Mouse (Mus musculus) adrenal gland (tissue): ENCODE measurements at regions not wholly inside any gene's neighbourhood (a gene's known extent, or its start where the extent isn't known, plus 50 kb on each side); places are given as distances from the start of the nearest gene placed in this dataset.

ENCODE experiments used
- intact Hi-C: fragments of 180-260 bp; cut with DNase I; formaldehyde crosslinking; loops from one replicate; pipeline ENCODE4 v1.15.1; 2025

DNA sequence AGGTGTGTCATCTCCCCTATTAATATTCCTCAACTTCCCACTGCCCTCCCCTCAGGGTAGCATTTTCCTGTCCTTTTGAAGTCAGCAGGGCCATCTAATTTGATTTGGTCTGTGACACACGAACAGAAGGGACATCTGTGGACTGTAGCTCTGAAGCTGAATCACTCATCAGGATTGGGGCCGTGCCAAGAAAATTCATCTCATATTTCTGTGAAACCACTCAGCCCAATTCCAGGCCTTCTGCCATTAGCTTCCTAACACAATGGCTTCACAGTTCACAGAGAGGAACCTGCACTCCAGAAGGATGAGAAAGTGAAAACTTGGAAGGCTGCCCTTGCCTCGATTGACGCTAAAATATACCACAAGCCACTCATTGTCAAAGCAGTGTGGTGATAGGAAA is 86.1 kb downstream of the Abhd5 start:
- intact Hi-C loops: no loop called here

DNA sequence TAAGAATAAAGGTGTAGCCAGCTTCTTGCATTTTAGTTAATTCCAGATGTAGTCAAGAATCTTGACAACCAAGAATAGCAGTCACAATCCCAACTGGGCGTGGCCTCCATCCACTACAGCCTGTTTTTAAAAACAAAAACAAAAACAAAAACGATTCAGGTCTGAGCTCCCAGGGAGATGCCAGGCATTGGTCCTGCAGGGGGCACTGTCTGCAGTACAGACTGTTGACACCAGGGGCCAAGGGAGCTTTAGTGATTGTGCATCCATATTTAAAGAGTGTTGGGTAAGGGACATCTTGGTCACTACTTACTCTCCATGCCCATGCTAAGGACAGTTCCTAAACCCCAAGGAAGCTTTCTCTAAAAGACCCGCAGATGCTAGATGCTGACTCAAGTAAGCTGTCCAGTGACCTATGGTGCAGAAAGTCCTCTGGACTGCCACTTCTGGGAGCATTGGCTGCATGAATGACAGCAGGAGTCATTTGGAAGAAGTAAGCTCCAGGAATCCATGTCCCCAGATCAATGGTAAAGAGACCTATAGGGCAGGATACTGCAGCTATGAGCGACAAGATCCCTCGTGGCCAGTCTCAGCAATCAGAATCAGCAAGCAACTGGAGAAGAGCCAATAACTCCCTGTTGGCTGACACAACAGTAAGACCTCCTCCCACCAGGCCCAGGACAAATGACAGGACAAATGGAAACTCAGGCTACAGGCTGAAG is 95.1 kb downstream of the Abhd5 start:
- intact Hi-C loops: no loop called here

DNA sequence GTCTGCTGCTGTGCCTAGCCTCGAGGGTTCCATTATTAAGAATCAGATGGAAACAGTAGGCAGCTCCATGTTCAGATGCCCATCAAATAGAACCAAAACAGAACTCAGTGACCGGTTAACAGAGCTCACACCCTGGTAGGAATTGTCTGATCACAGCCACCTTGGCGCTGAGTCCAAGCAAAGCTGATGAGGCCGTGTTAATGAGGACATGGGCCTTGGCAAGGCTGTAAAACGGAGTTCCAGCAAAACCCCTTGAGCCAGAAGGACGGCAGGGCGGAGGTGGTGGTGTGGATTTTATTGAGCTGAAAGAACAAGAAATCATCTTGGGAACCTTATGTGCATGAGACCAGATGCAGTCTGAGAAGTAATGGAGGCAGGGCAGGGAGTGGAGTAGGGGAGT is 96.2 kb downstream of the Abhd5 start:
- intact Hi-C loops: no loop called here

DNA sequence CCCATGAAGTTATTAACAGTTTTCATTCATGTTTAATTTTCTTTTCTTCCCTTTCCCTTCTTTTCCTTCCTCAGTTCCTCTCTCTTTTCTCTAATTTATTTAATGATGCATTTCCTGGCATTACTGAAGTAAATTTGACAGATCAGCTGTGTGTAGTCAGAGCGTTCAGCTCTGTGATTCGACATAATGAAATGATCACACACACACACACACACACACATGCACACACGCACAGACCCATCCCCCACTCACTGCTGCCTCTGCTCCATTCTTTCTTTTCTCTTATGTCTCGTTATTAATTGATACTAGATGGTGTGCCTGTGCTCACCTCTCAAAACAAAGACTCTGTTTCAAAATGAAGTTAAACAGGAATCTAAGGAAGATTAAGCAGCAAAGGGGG is 96.9 kb downstream of the Abhd5 start:
- intact Hi-C loops: no loop called here

DNA sequence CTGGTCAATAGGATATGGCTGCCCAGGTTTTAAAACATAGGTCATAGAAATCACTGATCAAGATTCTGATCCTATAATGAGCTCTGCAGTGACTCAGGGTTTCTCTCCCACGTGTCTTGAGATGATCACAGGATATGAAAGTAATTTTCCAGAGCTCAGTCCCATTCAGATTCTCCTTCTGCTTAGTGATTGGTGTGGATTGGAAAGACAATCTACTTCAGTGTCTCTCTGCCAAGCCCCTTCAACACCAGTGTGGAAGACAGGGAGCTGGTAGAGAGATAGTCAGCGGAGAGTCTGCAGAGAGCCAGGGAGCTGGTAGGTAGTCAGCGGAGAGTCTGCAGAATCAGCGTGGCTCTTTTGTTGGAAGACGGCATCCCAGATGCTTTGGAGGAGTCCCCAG is 99.1 kb downstream of the Abhd5 start:
- intact Hi-C loops: no loop called here

DNA sequence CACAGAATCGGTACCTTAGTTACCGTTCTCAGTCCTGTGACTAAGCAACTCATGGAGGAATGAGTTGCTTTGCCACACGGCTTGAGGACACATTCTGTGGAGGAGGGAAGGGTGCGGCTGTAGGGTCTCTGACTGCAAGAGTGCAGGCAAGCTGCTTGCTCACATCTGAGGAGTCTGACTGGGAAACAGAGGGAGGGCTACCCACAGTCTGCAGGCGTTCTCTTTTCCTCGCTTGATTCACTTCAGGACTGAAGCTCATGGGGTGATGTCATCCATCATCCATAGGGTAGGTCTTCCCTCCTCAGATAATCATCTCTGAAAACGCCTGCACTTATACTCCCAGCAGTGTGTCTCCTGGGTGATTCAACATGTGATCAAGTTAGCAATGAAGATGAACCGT is 103.9 kb downstream of the Abhd5 start:
- intact Hi-C loops: no loop called here

DNA sequence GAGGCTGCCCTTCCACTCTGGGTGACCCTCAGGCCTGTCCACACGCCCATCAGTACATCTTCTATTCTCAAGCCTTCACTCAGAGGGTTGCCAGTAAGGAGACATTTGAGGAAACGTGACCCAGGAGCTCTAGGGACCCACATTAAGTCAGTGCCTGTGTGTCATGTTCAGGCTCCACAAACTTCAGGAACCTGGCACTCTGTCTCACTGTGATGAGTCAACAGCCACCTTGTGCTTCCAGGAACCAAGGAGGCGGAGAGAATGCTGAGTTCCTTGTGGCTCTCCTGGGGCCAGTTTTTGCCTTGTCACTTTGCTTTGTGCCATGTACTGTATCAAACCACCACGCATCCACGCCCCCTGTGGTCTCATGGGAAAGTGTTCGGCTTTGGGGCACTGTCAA is 104.4 kb downstream of the Abhd5 start:
- intact Hi-C loops: no loop called here

DNA sequence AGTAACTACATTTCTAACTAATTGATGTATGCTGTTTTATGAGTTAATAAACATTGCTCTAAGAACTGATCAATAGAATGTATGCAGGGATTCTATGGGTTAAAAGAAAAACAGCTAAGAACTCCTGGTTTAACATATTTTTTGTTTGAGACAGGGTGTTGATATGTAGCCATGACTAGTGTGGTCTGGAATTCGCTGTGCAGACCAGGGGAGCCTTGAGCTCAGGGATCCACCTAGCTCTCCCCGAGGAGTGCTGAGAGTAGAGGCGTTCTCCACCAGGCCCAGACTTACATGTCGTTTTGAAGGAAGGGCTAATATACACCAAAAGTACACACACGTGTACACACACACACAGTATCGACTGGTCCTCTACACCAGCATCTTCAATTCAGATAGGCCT is 108.1 kb downstream of the Abhd5 start:
- intact Hi-C loops: no loop called here

DNA sequence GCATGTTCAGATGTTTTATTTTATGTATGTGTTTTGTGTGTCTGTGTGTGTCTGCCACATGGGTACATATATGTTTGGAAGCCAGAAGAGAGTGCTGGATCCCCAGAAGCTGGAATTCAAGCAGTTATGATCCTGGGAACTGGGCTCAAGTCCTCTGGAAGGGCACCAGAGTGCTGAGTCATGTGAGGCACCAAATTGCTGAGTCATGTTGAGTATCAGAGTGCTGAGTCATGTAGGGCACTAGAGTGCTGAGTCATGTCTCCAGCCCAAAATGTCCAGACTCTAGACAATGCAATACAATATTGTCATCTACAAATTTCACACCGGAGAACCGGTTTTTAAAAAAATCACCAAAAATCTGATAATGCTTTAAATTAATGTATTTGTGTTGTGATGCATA is 120.1 kb downstream of the Abhd5 start:
- intact Hi-C loops: no loop called here

DNA sequence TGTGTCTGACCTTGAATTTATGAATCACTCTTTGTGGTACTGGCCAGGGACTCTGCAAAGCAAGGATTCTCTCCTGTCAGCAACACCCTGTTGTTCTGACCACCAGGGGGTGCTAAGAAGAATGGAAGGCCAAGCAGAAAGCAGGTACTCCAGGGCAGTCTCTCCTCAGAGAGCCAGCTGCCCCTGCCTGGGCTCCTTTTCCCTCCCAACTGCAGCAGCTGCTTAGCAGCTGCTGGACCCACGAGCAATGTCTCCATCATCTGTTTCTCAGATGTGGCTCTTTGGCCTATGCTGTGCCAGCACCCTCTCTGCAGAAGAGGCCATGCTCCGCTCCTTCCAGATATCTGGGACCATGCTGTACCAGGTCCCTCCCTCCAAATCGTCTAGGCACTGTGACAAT is 124.9 kb downstream of the Abhd5 start:
- intact Hi-C loops: no loop called here

DNA sequence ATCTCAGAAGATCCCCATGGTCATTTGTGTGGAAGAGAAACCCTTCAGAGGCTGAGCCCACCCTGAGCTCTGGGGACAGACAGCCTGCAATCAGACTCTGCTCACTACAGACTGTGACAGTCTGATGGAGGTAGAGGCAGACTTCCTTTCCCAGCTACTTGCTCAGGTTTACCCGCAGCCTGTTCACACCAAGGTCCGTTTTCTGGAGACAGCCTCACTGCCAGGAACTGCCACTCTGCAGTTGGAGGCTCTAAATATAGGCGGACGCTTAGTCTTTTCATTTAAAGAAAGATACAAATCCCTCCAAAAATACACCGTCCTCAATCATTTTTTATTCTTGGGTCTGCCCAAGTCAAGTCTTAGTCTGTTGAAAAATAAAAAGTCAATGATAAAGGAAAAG is 135.6 kb downstream of the Abhd5 start:
- intact Hi-C loops: no loop called here

DNA sequence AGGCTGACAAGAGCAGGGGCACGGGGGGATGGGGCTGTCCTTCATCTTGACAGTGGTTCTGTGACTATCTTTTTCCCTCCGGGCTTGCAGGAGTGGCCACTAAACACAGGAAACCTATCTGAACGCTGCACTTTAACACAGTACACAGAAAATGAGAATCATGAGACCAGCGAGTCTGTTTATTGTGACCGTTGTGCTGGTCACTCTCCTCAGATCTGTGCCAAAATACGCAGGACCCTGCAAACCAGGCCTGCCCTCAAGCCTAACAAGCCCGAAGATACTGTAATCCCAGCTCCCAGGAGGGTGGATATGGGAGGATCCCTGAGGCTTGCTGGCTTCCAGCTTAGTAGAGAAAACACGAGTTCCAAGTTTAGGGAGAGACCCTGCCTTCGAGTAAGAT is 143.3 kb downstream of the Abhd5 start:
- intact Hi-C loops: no loop called here

DNA sequence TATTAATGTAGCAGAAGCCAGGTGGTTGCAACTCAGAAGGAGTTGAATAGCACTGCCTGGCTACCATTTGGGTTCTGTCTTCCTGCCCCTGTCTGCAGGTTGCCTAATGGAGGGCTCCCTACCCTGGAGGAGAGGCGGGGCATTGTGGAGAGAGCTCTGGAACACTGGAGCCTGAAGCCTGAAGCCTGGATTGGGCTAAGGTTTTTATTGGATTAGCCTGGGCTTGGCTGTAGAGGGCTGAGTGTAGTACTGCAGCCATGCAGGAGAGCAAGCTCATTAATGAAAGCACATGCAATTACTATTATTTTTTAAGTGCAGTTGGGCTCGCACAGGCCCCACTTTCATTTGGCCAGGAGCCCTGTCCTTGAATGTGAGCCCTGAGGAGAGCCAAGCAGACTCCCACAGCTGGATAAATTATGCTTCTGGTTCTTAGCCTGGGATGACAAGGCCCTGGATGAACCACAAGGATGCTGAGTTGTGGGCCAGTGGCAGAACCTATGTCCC is 145.1 kb downstream of the Abhd5 start:
- intact Hi-C loops: no loop called here

DNA sequence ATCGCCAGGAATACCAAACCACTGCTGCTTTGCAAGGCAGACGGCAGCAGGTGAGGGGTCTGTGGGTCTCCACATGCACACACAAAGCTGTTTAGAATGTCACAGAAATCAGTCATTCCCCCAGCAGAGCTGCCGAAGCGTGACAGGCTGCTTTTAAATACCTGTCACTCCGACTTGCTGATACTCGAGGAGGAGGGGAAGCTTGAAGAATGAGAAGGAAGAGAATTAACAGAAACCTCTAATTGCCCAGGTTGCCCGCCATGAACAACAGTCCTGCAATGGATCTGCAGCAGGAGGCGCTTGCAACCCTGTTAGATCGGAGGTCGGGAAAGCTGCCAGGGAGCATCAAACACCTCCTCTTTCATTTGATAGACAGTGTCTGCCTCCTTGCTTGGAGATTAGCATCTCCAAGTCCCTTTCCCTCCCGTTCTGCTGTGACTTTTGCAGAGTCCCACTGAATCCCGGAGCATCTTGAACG is 150.5 kb downstream of the Abhd5 start:
- intact Hi-C loops: no loop called here

DNA sequence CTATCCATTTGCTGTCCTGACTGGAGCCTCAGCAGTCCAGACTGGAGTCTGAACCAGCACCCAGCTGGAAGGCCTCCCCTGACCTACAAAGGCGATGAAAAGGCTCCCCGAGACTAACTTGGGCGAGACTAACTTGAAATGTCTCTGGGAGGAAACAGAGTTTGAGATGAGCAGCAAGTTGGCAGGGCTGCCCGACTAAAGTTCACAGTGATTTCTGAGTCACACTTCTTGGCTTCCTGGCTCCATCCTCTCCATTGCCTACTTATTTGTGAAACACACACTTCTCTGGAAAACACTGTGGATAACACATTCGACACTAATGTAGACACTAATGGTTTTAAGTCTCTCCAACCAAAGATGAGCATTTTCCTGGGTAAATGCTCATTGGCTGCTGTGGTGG is 170.2 kb downstream of the Abhd5 start:
- intact Hi-C loops: no loop called here

DNA sequence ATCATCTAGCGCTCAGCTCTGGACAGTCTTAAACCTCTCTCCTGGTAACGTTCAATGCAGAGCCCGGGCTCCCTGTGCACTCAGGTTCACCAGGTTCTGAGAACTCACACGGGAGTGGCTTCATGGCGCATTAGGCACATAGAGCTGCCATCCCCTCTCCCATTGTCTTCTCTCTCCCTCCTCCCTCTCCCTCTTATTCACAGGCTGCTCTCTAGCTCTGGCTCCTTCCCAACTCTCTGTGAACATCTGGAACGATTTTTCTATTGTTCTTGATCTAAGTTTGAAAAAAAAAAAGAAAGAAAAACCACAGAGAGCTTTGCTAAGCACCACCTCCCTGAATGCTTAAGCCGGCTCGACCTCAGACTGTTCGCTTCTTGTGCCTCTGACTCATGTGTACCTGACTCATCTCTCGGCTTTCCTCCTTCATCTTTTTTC is 174.2 kb downstream of the Abhd5 start:
- intact Hi-C loops: no loop called here

DNA sequence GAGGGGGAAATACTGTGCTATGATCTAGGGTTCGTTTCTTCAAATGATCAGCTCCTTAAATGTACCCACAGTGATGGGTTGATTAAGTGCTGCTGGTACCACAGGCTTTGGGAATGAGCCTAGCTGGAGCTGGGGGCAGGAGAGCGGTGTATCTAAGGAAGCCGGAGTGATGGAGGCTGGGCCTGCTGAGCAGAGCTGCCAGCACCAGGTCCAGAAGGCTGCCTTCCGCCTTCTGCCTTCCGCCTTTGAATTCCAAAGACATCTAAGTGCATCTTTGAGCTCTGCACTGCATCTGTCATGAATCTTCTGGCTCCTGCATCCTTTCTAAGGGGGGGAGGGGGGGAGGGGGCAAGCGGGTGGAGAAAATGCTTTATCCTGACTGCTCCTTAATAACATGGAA is 176.9 kb downstream of the Abhd5 start:
- intact Hi-C loops: no loop called here

DNA sequence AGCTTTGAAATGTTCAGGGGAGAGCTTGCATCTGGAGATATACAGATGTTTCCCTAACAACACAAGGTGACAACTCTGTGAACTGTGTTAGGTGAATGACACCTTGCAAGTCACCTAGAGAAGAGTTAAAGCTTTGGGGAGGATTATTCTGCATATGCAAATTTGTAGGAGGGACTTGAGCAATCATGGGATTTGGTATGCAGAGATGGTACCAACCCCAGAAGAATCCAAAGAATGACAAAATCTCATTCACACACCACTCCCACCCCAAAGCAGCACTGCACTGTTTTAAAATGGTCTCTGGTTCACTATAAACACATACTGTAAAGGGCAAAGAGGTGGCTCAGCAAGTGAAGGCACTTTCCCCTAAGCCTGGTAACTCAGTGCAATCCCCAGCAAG is 178.3 kb downstream of the Abhd5 start:
- intact Hi-C loops: no loop called here

DNA sequence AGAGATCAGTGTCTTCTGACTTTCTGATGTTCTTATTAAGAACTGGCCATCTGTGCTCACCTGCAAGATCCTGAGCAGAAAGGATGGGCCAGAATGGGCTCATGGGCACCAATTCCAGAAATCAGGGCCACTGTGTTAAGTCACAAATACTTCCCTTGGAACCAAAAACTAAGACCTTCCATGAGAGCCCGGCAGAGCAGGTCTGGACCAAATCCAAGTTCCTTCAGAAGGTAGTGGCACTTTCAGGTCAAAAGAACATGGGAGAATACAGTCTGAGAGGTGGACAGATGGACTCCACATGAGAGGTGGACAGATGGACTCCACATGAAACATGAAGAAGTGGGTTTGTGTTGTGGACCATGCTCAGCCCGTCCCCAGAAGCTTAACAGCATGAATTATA is 180.4 kb downstream of the Abhd5 start:
- intact Hi-C loops: no loop called here

DNA sequence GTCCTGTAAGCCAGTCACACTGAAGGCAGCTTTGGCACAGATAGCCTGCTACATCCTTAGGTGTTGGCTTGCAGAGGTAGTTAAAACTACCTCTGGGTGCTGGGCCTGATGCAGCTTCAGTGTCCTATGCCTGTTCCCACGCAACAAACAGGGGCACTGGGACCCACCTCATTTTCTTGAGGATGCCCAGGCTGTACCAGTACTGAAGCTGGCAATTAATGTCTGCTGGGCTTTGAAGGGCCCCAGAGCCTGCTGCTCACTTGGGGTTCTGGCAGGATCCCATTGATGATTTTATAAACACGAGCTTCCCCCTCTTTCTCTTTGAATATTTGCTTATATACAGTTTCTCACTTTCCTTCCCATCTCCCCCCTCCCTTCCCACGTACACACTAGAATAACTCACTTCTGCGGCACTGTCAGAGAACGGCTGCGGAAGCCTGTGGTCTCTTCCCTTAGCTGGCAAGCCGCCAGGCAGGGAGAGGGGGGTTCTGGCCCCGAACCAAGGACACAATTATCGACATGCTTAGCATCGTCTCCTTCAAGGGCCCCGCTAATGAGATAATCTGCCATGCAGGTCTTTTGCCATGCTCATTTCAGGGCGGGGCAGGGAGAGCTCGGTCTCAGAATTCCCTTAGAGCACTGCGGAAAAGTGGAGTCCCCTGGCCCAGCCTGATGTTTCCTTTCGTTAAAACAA is 182.9 kb downstream of the Abhd5 start:
- intact Hi-C loops: no loop called here

DNA sequence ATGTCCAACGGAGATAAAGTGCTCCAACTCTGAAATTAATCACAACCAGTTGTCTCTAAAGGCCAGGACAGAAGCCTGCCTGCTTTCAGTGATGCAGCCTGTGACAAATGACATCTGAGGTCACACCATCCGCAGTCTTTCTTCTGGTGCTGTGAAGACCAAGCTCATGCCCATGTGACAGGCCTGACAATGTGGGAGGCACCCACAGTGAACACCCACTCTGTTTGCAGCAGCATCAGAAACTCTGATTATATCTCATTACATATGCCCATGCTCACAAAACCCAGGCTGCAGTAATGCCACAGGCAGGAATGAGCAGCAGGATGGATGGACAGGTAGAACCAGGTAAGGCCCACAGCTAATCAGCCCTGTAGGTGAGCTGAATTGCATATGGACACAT is 183.6 kb downstream of the Abhd5 start:
- intact Hi-C loops: no loop called here

DNA sequence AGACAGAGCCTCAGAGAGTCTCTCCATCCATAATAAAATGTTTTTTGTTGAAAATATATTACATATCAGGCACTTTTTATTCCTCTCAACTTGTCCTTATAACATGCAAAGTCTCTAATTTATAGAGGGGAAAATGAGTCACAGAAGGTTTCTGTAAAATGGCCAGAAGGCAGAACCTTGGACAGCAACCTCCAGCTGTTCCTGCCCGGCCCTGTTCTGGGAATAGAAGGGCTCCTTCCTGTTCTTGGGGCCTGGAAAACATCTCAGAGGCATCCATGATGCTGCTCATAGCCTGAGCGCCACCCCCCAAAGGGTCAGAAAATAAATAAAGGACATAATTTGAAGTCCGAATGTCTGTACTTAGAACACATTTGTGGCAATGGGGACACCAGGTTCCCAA is 188.7 kb downstream of the Abhd5 start:
- intact Hi-C loops: no loop called here

DNA sequence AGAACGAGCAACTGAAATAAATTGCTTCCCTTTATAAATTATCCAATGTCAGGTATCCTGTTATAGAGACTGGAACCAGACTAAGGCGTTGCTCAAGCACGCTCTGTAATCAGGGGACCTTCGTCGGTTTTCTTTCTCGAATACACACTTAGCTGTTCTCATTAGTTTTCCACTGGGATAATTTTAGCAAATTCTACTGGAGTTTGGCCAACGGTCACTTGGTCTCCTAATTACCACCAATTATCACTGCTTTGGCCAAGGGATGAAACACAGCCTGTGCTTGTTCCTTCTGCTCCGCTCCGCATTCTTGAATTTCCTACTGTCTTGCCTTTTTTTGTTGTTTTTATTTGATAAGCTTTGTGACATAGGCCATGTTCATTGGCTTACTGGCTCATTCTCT is 191.1 kb upstream of the Topaz1 start:
- intact Hi-C loops: no loop called here
